Mouse (Mus musculus) MEL (cell line): ENCODE results near the gene Nme3. TPM values are rescaled to one million over a fixed set of nuclear protein-coding genes. Genes with fewer than 3 reads are reported as not detected.

Experiments used
- DNase-seq: peaks from one replicate; pipeline ENCODE4 v3.0.0; 2011; ENCODE audit warnings: low read depth, low spot score
- H3K27ac ChIP-seq: 2 replicates; pipeline ENCODE4 v1.5.1; 2012; ENCODE audit warnings: low read depth, mild to moderate bottlenecking, control low read depth, low read length, moderate library complexity; ENCODE audit not compliant: control insufficient read depth
- H3K27me3 ChIP-seq, 2 experiments: fragments of 150-350 bp in 1 of 2; sonication (generic) in 1 of 2; 2 replicates each; pipeline ENCODE4 v1.6.1; 2012; ENCODE audit warnings: low read length in 2 of 2, mild to moderate bottlenecking in 2 of 2, improper control_type of control experiment in 1 of 2, moderate library complexity in 1 of 2; ENCODE audit not compliant: insufficient read depth in 2 of 2, control insufficient read depth in 1 of 2
- H3K36me3 ChIP-seq, 2 experiments: 2 replicates each; pipeline ENCODE4 v1.6.1; 2012 to 2014; ENCODE audit warnings: low read length in 2 of 2, improper control_type of control experiment in 1 of 2, inconsistent platforms in 1 of 2, mild to moderate bottlenecking in 1 of 2; ENCODE audit not compliant: insufficient read depth in 2 of 2, control insufficient read depth in 1 of 2
- H3K4me1 ChIP-seq, 2 experiments: fragments of 150-350 bp in 1 of 2; sonication (generic) in 1 of 2; 2 replicates each; pipeline ENCODE4 v1.6.1; 2012; ENCODE audit warnings: low read length in 2 of 2, improper control_type of control experiment in 1 of 2, mild to moderate bottlenecking in 1 of 2; ENCODE audit not compliant: insufficient read depth in 2 of 2, control insufficient read depth in 1 of 2
- H3K4me3 ChIP-seq, 2 experiments: fragments of 150-350 bp in 1 of 2; sonication (generic) in 1 of 2; 2 replicates each; pipeline ENCODE4 v1.5.1; 2012; ENCODE audit warnings: low read depth in 2 of 2, low read length in 2 of 2, mild to moderate bottlenecking in 2 of 2, moderate library complexity in 2 of 2, control low read depth in 1 of 2, improper control_type of control experiment in 1 of 2; ENCODE audit not compliant: control insufficient read depth in 1 of 2, insufficient read depth in 1 of 2
- H3K79me2 ChIP-seq: 2 replicates; pipeline ENCODE4 v1.6.1; 2012; ENCODE audit warnings: mild to moderate bottlenecking, low read length, moderate library complexity; ENCODE audit not compliant: control insufficient read depth, poor library complexity, insufficient read depth
- H3K9ac ChIP-seq: 2 replicates; pipeline ENCODE4 v1.6.1; 2012; ENCODE audit warnings: low read depth, mild to moderate bottlenecking, control low read depth, low read length, moderate library complexity; ENCODE audit not compliant: control insufficient read depth, poor library complexity, severe bottlenecking
- H3K9me3 ChIP-seq: fragments of 150-350 bp; sonication (generic); replicated peaks from 2 replicates; pipeline ENCODE4 v1.6.1; 2012; ENCODE audit warnings: mild to moderate bottlenecking, low read length, improper control_type of control experiment, moderate library complexity; ENCODE audit not compliant: insufficient read depth
- CTCF ChIP-seq, 3 experiments: IDR thresholded peaks in 2 of 3; conservative IDR thresholded peaks in 1 of 3; 2 replicates each; pipeline ENCODE4 v1.5.1; 2011 to 2012; ENCODE audit warnings: low read length in 3 of 3, low read depth in 2 of 3, mild to moderate bottlenecking in 2 of 3, improper control_type of control experiment in 1 of 3, inconsistent platforms in 1 of 3, mixed read lengths in 1 of 3, moderate library complexity in 1 of 3; ENCODE audit not compliant: control insufficient read depth in 1 of 3, insufficient read depth in 1 of 3, poor library complexity in 1 of 3, severe bottlenecking in 1 of 3
- E2F4 ChIP-seq: IDR thresholded peaks from 2 replicates; pipeline ENCODE4 v1.6.1; 2011; ENCODE audit warnings: low read depth, low read length, improper control_type of control experiment, borderline replicate concordance
- ETS1 ChIP-seq: IDR thresholded peaks from 2 replicates; pipeline ENCODE4 v1.6.1; 2012; ENCODE audit warnings: low read depth, mild to moderate bottlenecking, inconsistent platforms, low read length, improper control_type of control experiment, moderate library complexity
- GABPA ChIP-seq: IDR thresholded peaks from 2 replicates; pipeline ENCODE4 v1.6.1; 2012; ENCODE audit warnings: low read depth, mild to moderate bottlenecking, inconsistent platforms, low read length, improper control_type of control experiment, moderate library complexity
- GATA1 ChIP-seq: IDR thresholded peaks from 2 replicates; pipeline ENCODE4 v1.6.1; 2011; ENCODE audit warnings: low read depth, low read length, improper control_type of control experiment
- KAT2A ChIP-seq: conservative IDR thresholded peaks from 2 replicates; pipeline ENCODE4 v1.6.1; 2012; ENCODE audit warnings: low read depth, low read length, improper control_type of control experiment, inconsistent platforms
- MAFK ChIP-seq: IDR thresholded peaks from 2 replicates; pipeline ENCODE4 v1.6.1; 2011; ENCODE audit warnings: low read depth, mild to moderate bottlenecking, low read length, improper control_type of control experiment, borderline replicate concordance
- MAX ChIP-seq: IDR thresholded peaks from 2 replicates; pipeline ENCODE4 v1.6.1; 2011; ENCODE audit warnings: low read length, improper control_type of control experiment
- MAZ ChIP-seq: IDR thresholded peaks from 2 replicates; pipeline ENCODE4 v1.6.1; 2012; ENCODE audit warnings: low read depth, mild to moderate bottlenecking, inconsistent platforms, low read length, improper control_type of control experiment
- MYB ChIP-seq: IDR thresholded peaks from 2 replicates; pipeline ENCODE4 v1.6.1; 2011; ENCODE audit warnings: mild to moderate bottlenecking, low read depth, low read length, improper control_type of control experiment
- NRF1 ChIP-seq: IDR thresholded peaks from 2 replicates; pipeline ENCODE4 v1.6.1; 2014; ENCODE audit warnings: low read depth, mild to moderate bottlenecking, inconsistent platforms, low read length, improper control_type of control experiment, moderate library complexity; ENCODE audit not compliant: poor library complexity, insufficient read depth, severe bottlenecking
- POLR2AphosphoS2 ChIP-seq: IDR thresholded peaks from 2 replicates; pipeline ENCODE4 v1.6.1; 2011; ENCODE audit warnings: low read length, improper control_type of control experiment
- SMC3 ChIP-seq: IDR thresholded peaks from 2 replicates; pipeline ENCODE4 v1.6.1; 2011; ENCODE audit warnings: low read depth, low read length, improper control_type of control experiment
- TAL1 ChIP-seq: IDR thresholded peaks from 2 replicates; pipeline ENCODE4 v1.6.1; 2012; ENCODE audit warnings: mild to moderate bottlenecking, inconsistent platforms, low read length, moderate library complexity, mixed read lengths
- TBP ChIP-seq: IDR thresholded peaks from 2 replicates; pipeline ENCODE4 v1.8.0; 2011; ENCODE audit warnings: low read depth, low read length, improper control_type of control experiment
- TCF12 ChIP-seq: IDR thresholded peaks from 2 replicates; pipeline ENCODE4 v1.6.1; 2014; ENCODE audit warnings: low read depth, mild to moderate bottlenecking, inconsistent platforms, low read length, improper control_type of control experiment, moderate library complexity
- UBTF ChIP-seq: IDR thresholded peaks from 2 replicates; pipeline ENCODE4 v1.6.1; 2012; ENCODE audit warnings: low read depth, mild to moderate bottlenecking, inconsistent platforms, low read length, improper control_type of control experiment, moderate library complexity, borderline replicate concordance; ENCODE audit not compliant: insufficient read depth
- polyA plus RNA-seq, 2 experiments: library from polyadenylated mRNA; stranded (reverse) in 1 of 2; unstranded in 1 of 2; fragments of >175 nt in 1 of 2; fragments of >200 nt in 1 of 2; gene quantifications; 2 replicates each; pipeline versions ENCODE4 v1.2.1 to v1.2.4; 2012; ENCODE audit warnings: low replicate concordance in 2 of 2, low read depth in 1 of 2; ENCODE audit not compliant: insufficient read length in 2 of 2, insufficient read depth in 1 of 2, missing spikeins in 1 of 2
- total RNA-seq: library from RNA; depleted of rRNA; stranded (reverse); fragments of 300-350 nt; gene quantifications from 2 replicates; pipeline ENCODE4 v1.2.3, GENCODE M21; 2012

The Nme3 gene
- total and polyA plus RNA-seq, 3 experiments = 22.1 to 24.4 TPM; not detected in 1

DNA sequence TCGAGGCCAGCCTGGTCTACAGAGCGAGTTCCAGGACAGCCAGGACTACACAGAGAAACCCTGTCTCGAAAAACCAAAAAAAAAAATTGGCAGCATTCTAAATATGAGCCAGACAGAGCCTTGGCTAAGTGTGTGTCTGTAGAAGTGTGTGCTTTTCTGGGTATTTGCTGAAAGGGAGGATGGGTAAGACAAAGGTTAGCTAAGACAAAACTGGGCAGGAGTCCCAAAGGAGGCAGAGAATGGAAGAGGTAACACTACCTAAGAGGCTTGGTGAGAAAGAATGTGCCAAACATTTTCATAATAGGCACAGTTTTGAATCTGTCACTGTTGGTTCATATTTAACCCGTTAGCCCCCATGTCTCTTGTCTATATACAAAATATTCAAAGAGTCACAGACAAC, 36.1 kb downstream of the Nme3 start:
- Histone ChIP-seq H3K36me3 (peaks cover 0 to 7% of the 10 kb centered on the region in 2 experiments; a peak in 3 of 4 replicates), H3K9me3 (no peaks in the 10 kb centered on the region), H3K27ac (no peak overlapping the region), H3K27me3 (no peaks in the 10 kb centered on the region), H3K9ac (no peak overlapping the region), H3K4me1 (peaks cover 0 to 4% of the 10 kb centered on the region in 2 experiments), H3K4me3 (no peak overlapping the region), H3K79me2 (peaks cover 29% of the 10 kb centered on the region)
- TF ChIP-seq TCF12 = no peak
- no peak for TF ChIP-seq MAX
- no peak for TF ChIP-seq MAZ
- no peak for TF ChIP-seq CTCF (IDR thresholded peaks at IDR 0.05 in 2 of 3, conservative IDR thresholded peaks at IDR 0.05 in 1 of 3; ENCODE audit: control insufficient read depth in 1 of 3, insufficient read depth in 1 of 3, low read depth in 2 of 3, low read length in 3 of 3, poor library complexity in 1 of 3, severe bottlenecking in 1 of 3)
- no peak for TF ChIP-seq TAL1
- TF ChIP-seq ETS1 = no peak
- no peak for TF ChIP-seq SMC3
- TF ChIP-seq POLR2AphosphoS2 = no peak
- DNase-seq = no peak

DNA sequence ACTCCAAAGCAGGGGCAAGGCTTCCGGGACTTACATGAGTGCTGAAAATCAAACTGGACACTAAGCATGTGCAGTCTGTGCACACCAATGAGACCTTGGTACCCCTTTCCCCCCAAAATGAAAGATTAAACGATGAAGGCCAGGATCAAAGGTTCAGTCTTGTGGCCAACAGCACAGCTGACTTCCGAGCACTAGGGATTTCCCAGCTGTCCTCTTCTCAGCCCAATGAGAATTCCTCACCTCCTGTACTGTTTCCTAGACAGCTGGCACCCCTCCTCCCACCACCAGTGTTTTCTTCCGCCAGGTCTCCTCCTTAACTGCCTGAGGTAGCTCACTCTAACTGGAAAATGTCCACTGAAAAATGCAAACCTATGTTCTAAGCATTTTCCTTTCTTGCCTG, 36.9 kb downstream of the Nme3 start:
- Histone ChIP-seq H3K9ac (no peak overlapping the region), H3K27ac (no peak overlapping the region), H3K4me1 (peaks cover 0 to 4% of the 10 kb centered on the region in 2 experiments), H3K79me2 (peaks cover 29% of the 10 kb centered on the region), H3K27me3 (no peaks in the 10 kb centered on the region), H3K4me3 (no peak overlapping the region), H3K36me3 (peaks cover 0 to 7% of the 10 kb centered on the region in 2 experiments; a peak in 2 of 4 replicates)
- no peak for DNase-seq
- TF ChIP-seq GABPA (no peak), GATA1 (no peak), MAFK (no peak), MYB (no peak), POLR2AphosphoS2 (no peak), KAT2A (no peak), TBP (no peak), TAL1 (no peak), ETS1 (no peak), NRF1 (no peak), UBTF (no peak), MAX (no peak), E2F4 (no peak)
- TF ChIP-seq, all 39 proteins: peak for 0
- no peaks in the 10 kb centered on the region for H3K9me3 ChIP-seq
